Mouse (Mus musculus) gonadal fat pad, adult 2 months (tissue): ENCODE data around the gene Zcchc4. TPM values are rescaled to one million over a fixed set of nuclear protein-coding genes. Genes with fewer than 3 reads are reported as not detected.

Experiments
- polyA plus RNA-seq: library from polyadenylated mRNA; depleted of rRNA; stranded (reverse); fragments of >200 nt; gene quantifications from 2 replicates; pipeline ENCODE4 v1.2.3, GENCODE M21; 2012; rRNA removed

Gene Zcchc4
- polyA plus RNA-seq, 1 experiment: 5.8 TPM

Other genes starting within 250 kb of the Zcchc4 start
- gene Lgi2, start 208.9 kb upstream of the Zcchc4 start, polyA plus RNA-seq: 3.3 and 4.1 TPM in 2 replicates
- gene Sepsecs, start 105.7 kb upstream of the Zcchc4 start, polyA plus RNA-seq: 7.0 and 7.1 TPM in 2 replicates
- gene Pi4k2b, start 33.8 kb upstream of the Zcchc4 start, polyA plus RNA-seq: 7.1 and 8.0 TPM in 2 replicates
- 29.9 and 31.2 TPM in 2 replicates for gene Anapc4, start 58.6 kb downstream of the Zcchc4 start, polyA plus RNA-seq